Comparison of ENCODE assay signal across 16 mouse cellular contexts in the genomic region with DNA sequence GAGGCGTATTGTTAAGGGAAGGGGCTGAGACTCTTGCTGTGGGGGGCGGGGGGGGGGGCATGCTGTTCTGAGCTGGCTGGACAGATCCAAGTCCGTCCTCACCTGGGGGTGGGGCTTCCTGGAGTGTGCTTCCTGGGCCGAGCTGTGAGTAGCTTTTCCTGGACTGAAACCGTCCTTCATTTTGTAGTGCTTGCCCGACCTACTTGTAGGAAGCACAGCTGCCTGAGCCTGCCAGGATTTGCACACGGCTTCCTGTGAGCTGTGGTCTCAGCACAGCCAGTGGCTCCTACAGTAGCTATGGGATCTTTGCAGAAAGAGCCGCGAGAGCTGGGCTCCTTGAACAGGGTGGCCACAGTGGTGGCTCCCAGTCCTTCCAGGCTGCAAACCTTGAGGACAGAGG. TPM values are rescaled to one million over a fixed set of nuclear protein-coding genes. Genes with fewer than 3 reads are reported as not detected.
A peak's percentile ranks its signal among the peaks of the same experiment; 100 is the strongest.
DNase-seq lines count a peak whose midpoint lies in the region; ATAC-seq lines count a peak whose summit lies in the region.
"Had no signal": no experiment of that assay in that cellular context is flagged by ENCODE, and none has a peak within 500 bp of the region (broad histone marks: within the 10 kb centered on the region; RNA-seq: fewer than 3 reads in every experiment).

No protein-coding gene starts in this region.

- intact Hi-C loops in heart, postnatal 10 days (cut with DNase I) = no loop called here
- intact Hi-C loops in gastrocnemius, postnatal 36 days (cut with DNase I) = loop anchor here (1.0 kb wide), 1 partner anchor 60 kb away; no protein-coding TSS in a partner anchor

- no peak overlapping the region for H3K9ac ChIP-seq in kidney, embryonic 16.5 days (replicated peaks; ENCODE audit: low read length)
- H3K9ac ChIP-seq: liver, embryonic 15.5 days had no signal

- H3K4me3 ChIP-seq in kidney, embryonic 16.5 days (ENCODE audit: low read length) = no peak overlapping the region
- H3K4me3 ChIP-seq: liver, embryonic 15.5 days had no signal

- WGBS in kidney, embryonic 16.5 days = 77% methylated on average over 9 of the region's 9 CpGs

- H3K27ac ChIP-seq in kidney, embryonic 16.5 days (ENCODE audit: low read length) = no peak overlapping the region
- H3K27ac ChIP-seq: liver, embryonic 15.5 days had no signal

- peak; percentile 57 for DNase-seq in kidney, adult 11 months
- DNase-seq in heart, adult 9 months (ENCODE audit: low spot score in 2 of 2) = peak; percentile 64 to 82
- peak; percentile 46 to 52 for DNase-seq in heart, postnatal 10 days
- DNase-seq in kidney, postnatal 4 days = peak; percentile 38 to 61
- DNase-seq in gastrocnemius, postnatal 4 days (ENCODE audit: low spot score in 2 of 2) = no peak
- no peak for DNase-seq in gastrocnemius, postnatal 36 days
- DNase-seq: right cerebral cortex, postnatal 4 days had no signal

- peaks cover 15% of the 10 kb centered on the region for H3K4me1 ChIP-seq in kidney, embryonic 16.5 days (ENCODE audit: insufficient read depth, low read length)

- H3K27me3 ChIP-seq in kidney, embryonic 16.5 days (ENCODE audit: insufficient read depth, low read length) = no peaks in the 10 kb centered on the region
- H3K27me3 ChIP-seq: liver, embryonic 15.5 days had no signal

- peaks cover 31% of the 10 kb centered on the region for H3K36me3 ChIP-seq in kidney, embryonic 16.5 days (ENCODE audit: insufficient read depth, low read length)

- no peaks in the 10 kb centered on the region for H3K9me3 ChIP-seq in kidney, embryonic 16.5 days (ENCODE audit: low read length)
- H3K9me3 ChIP-seq: liver, embryonic 15.5 days had no signal

- no peak overlapping the region for H3K4me2 ChIP-seq in kidney, embryonic 16.5 days (replicated peaks; ENCODE audit: low read depth, low read length)
- H3K4me2 ChIP-seq: liver, embryonic 15.5 days had no signal

- no peak for ATAC-seq in kidney, embryonic 16.5 days (ENCODE audit: low FRiP score, low TSS enrichment)
- ATAC-seq: forebrain, embryonic 14.5 days had no signal

RNA-seq across cellular contexts. Expression of a gene that starts 3.8 kb away (rescaled TPM):
- polyA plus RNA-seq in kidney, embryonic 16.5 days (2015; fragmentation: Nextera tagmentation; extraction: Ambion mirVana) = 201 and 211 TPM in 2 replicates
- total RNA-seq in heart, postnatal 10 days (2021) = 100 to 1,000 TPM; 181 to 187 TPM
- 100 to 1,000 TPM; 104 to 105 TPM for total RNA-seq in gastrocnemius, postnatal 4 days (2021)
- total RNA-seq in gastrocnemius, postnatal 36 days (2021) = 100 to 1,000 TPM; 133 to 158 TPM

RNA-seq across cellular contexts. Expression of a gene that starts 15.4 kb away (rescaled TPM):
- 14.7 and 16.2 TPM in 2 replicates for polyA plus RNA-seq in kidney, embryonic 16.5 days (2015; fragmentation: Nextera tagmentation; extraction: Ambion mirVana)
- total RNA-seq in heart, postnatal 10 days (2021) = 10 to 100 TPM; 30.2 to 51.0 TPM
- 10 to 100 TPM; 52.8 to 68.4 TPM for total RNA-seq in gastrocnemius, postnatal 4 days (2021)
- 100 to 1,000 TPM; 100 to 124 TPM for total RNA-seq in gastrocnemius, postnatal 36 days (2021)

RNA-seq across cellular contexts. Expression of a gene that starts 49.9 kb away (rescaled TPM):
- not detected in 2 replicates for polyA plus RNA-seq in kidney, embryonic 16.5 days (2015; fragmentation: Nextera tagmentation; extraction: Ambion mirVana)
- total RNA-seq in heart, postnatal 10 days (2021) = not detected
- total RNA-seq in gastrocnemius, postnatal 4 days (2021) = not detected
- total RNA-seq in gastrocnemius, postnatal 36 days (2021) = not detected
- total RNA-seq: hematopoietic stem cell, adult 5-6 weeks; left cerebral cortex, postnatal 10 days; megakaryocyte-erythroid progenitor cell, adult 5-6 weeks had no signal
- polyA plus RNA-seq: embryonic facial prominence, embryonic 14.5 days; forebrain, embryonic 14.5 days; large intestine, adult 2 months; liver, embryonic 15.5 days; stomach, embryonic 16.5 days had no signal

RNA-seq across cellular contexts. Expression of a gene that starts 58.7 kb away (rescaled TPM):
- polyA plus RNA-seq in kidney, embryonic 16.5 days (2015; fragmentation: Nextera tagmentation; extraction: Ambion mirVana) = 16.4 and 17.8 TPM in 2 replicates
- total RNA-seq in heart, postnatal 10 days (2021) = 10 to 100 TPM; 40.5 to 43.3 TPM
- 10 to 100 TPM; 43.9 to 44.6 TPM for total RNA-seq in gastrocnemius, postnatal 4 days (2021)
- total RNA-seq in gastrocnemius, postnatal 36 days (2021) = 10 to 100 TPM; 14.2 to 17.2 TPM
- total RNA-seq: megakaryocyte-erythroid progenitor cell, adult 5-6 weeks had no signal

Comparison
In these comparisons a context has a peak if more than half of its experiments do, and no peak if none do; other contexts are left out.
1. DNase-seq: peak in kidney, adult 11 months (single experiment), heart, adult 9 months (2 of 2), heart, postnatal 10 days (2 of 2) and kidney, postnatal 4 days (2 of 2); none in gastrocnemius, postnatal 4 days (0 of 2) and gastrocnemius, postnatal 36 days (0 of 2).